Comparison of ENCODE assay signal across 9 mouse cellular contexts in genomic region chr3:35720801-35721200, GRCm38 (mm10). TPM values are rescaled to one million over a fixed set of nuclear protein-coding genes. Genes with fewer than 3 reads are reported as not detected.
DNase-seq lines count a peak whose midpoint lies in the region; ATAC-seq lines count a peak whose summit lies in the region.
"Had no signal": no experiment of that assay in that cellular context is flagged by ENCODE, and none has a peak within 500 bp of the region (broad histone marks: within the 10 kb centered on the region; RNA-seq: fewer than 3 reads in every experiment).

No protein-coding gene starts in this region.

- no peaks in the 10 kb centered on the region for H3K9me3 ChIP-seq in intestine, embryonic 15.5 days

- no peak overlapping the region for H3K9ac ChIP-seq in intestine, embryonic 15.5 days

- H3K27me3 ChIP-seq in intestine, embryonic 15.5 days (replicated peaks): no peaks in the 10 kb centered on the region
- no peaks in the 10 kb centered on the region; the same call in 1 of the 2 replicates for H3K27me3 ChIP-seq in splenic B cell, adult 2 months (ENCODE audit: control insufficient read depth, insufficient read depth, low read length, poor library complexity, severe bottlenecking)

- H3K27ac ChIP-seq in intestine, embryonic 15.5 days: peak overlapping the region; percentile 72
- H3K27ac ChIP-seq: heart, adult 2 months had no signal

- no peaks in the 10 kb centered on the region for H3K4me1 ChIP-seq in intestine, embryonic 15.5 days (replicated peaks)

- H3K4me3 ChIP-seq in intestine, embryonic 15.5 days (replicated peaks): no peak overlapping the region
- H3K4me3 ChIP-seq: heart, adult 2 months had no signal

- ATAC-seq in intestine, embryonic 15.5 days: peak; percentile 95

- 39% methylated on average over 3 of the region's 3 CpGs for WGBS in intestine, embryonic 15.5 days

- H3K36me3 ChIP-seq in intestine, embryonic 15.5 days: no peaks in the 10 kb centered on the region
- H3K36me3 ChIP-seq in splenic B cell, adult 2 months (ENCODE audit: control insufficient read depth, insufficient read depth, low read length, poor library complexity, severe bottlenecking): no peaks in the 10 kb centered on the region

- no peak overlapping the region for H3K4me2 ChIP-seq in intestine, embryonic 15.5 days (replicated peaks)

- peak; percentile 65 to 75 for DNase-seq in CD8-positive naive resting alpha-beta T cell, adult 2 months (ENCODE audit: low read depth in 2 of 2, low spot score in 2 of 2)
- DNase-seq in MEL-GATA-1-ER (ENCODE audit: extremely low read depth, low read depth): peak; percentile 56
- peak; percentile 12 for DNase-seq in splenic B cell, adult 2 months (ENCODE audit: low read depth, low spot score)
- DNase-seq in liver: no peak
- DNase-seq in testis, postnatal 10 days (ENCODE audit: low spot score): no peak
- DNase-seq in testis, postnatal 14 days (ENCODE audit: low spot score): no peak
- DNase-seq: cerebellum, postnatal 14 days; heart, adult 2 months had no signal

RNA-seq across cellular contexts. Expression of gene Atp11b, which starts 33.1 kb away (rescaled TPM):
- polyA plus RNA-seq in intestine, embryonic 15.5 days (2015; fragmentation: Nextera tagmentation; extraction: Ambion mirVana): 43.2 and 44.4 TPM in 2 replicates

Comparison
In these comparisons a context has a peak if more than half of its experiments do, and no peak if none do; other contexts are left out.
1. DNase-seq: peak in CD8-positive naive resting alpha-beta T cell, adult 2 months (2 of 2), MEL-GATA-1-ER (single experiment) and splenic B cell, adult 2 months (single experiment); none in liver (single experiment), testis, postnatal 10 days (single experiment) and testis, postnatal 14 days (single experiment).